Comparison of ENCODE assay signal across 8 mouse cellular contexts in the genomic region with DNA sequence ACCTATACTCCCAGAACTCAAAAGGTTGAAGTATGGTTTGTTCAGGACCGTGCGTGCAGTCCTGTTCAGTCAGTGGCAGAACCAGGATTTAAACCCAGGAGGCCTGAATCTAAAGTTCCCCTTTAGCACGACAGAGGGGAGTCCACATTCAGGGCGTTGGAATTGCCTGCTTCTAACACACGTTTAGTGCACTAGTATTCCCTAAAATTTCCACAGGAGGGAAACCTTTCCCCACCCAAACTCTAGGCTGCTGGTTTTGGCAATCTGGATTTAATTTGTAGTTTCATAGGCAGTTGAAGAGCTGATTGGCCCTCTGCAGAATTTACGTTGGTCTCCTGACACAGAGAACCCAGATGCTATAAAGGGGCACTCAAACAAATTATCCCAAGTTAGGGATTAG. TPM values are rescaled to one million over a fixed set of nuclear protein-coding genes. Genes with fewer than 3 reads are reported as not detected.
DNase-seq lines count a peak whose midpoint lies in the region; ATAC-seq and TF ChIP-seq lines count a peak whose summit lies in the region.

No protein-coding gene starts in this region.

- no peak overlapping the region for H3K4me2 ChIP-seq in liver, postnatal 0 days (ENCODE audit: low read depth, low read length)
- H3K4me2 ChIP-seq in liver, embryonic 11.5 days: no peak overlapping the region

- no peaks in the 10 kb centered on the region for H3K9me3 ChIP-seq in liver, postnatal 0 days (ENCODE audit: low read length)
- H3K9me3 ChIP-seq in liver, embryonic 11.5 days (ENCODE audit: control insufficient read depth, low read length): no peaks in the 10 kb centered on the region

- no peak overlapping the region for H3K9ac ChIP-seq in liver, postnatal 0 days (replicated peaks)
- H3K9ac ChIP-seq in liver, embryonic 11.5 days (ENCODE audit: low read depth, low read length): no peak overlapping the region

- no peak for ATAC-seq in liver, postnatal 0 days
- ATAC-seq in liver, embryonic 11.5 days (replicated peaks; ENCODE audit: low FRiP score): no peak

- TF ChIP-seq CTCF in liver, postnatal 0 days (IDR thresholded peaks at IDR 0.05; ENCODE audit: low read depth): peak; percentile 44

- H3K27me3 ChIP-seq in liver, postnatal 0 days (ENCODE audit: insufficient read depth, low read length): no peaks in the 10 kb centered on the region
- H3K27me3 ChIP-seq in liver, embryonic 11.5 days (replicated peaks; ENCODE audit: control insufficient read depth, insufficient read depth, low read length): no peaks in the 10 kb centered on the region

- H3K27ac ChIP-seq in liver, postnatal 0 days (ENCODE audit: low read depth): no peak overlapping the region
- no peak overlapping the region for H3K27ac ChIP-seq in liver, embryonic 11.5 days (ENCODE audit: low read depth, low read length)

- 45% methylated on average over 6 of the region's 6 CpGs for WGBS in liver, postnatal 0 days (ENCODE audit: insufficient replicate concordance)
- WGBS in liver, embryonic 11.5 days: 42% methylated on average over 6 of the region's 6 CpGs

- no peak overlapping the region for H3K4me3 ChIP-seq in liver, postnatal 0 days (ENCODE audit: low read depth, low read length)
- no peak overlapping the region for H3K4me3 ChIP-seq in liver, embryonic 11.5 days (ENCODE audit: low read depth, low read length)

- TF ChIP-seq EP300 in liver, postnatal 0 days (IDR thresholded peaks at IDR 0.05; ENCODE audit: low read depth): no peak

- H3K4me1 ChIP-seq in liver, postnatal 0 days (ENCODE audit: insufficient read depth): 0 out of 2 replicates have a peak, but pooled peaks cover 3% of the 10 kb centered on the region
- peaks cover 5% of the 10 kb centered on the region for H3K4me1 ChIP-seq in liver, embryonic 11.5 days (replicated peaks; ENCODE audit: control insufficient read depth, insufficient read depth, low read length)

- no peaks in the 10 kb centered on the region for H3K36me3 ChIP-seq in liver, postnatal 0 days (replicated peaks; ENCODE audit: insufficient read depth, low read length)
- no peaks in the 10 kb centered on the region for H3K36me3 ChIP-seq in liver, embryonic 11.5 days (ENCODE audit: control insufficient read depth, insufficient read depth, low read length)

- DNase-seq in frontal cortex, postnatal 36 days (ENCODE audit: low spot score in 2 of 2): peak; percentile 29 to 76
- DNase-seq in frontal cortex, postnatal 10 days (ENCODE audit: low spot score in 2 of 2): no peak
- DNase-seq in liver, postnatal 0 days: no peak
- DNase-seq in liver, embryonic 11.5 days (ENCODE audit: low spot score): no peak
- peak; percentile 48 for DNase-seq in embryo, embryonic 9.5 days (ENCODE audit: extremely low spot score)
- peak; percentile 52 for DNase-seq in lung, postnatal 36 days
- no peak for DNase-seq in spleen, adult 12 weeks (ENCODE audit: low spot score)
- no peak for DNase-seq in urinary bladder, postnatal 36 days (ENCODE audit: low spot score in 2 of 2)

RNA-seq across cellular contexts. Expression of a gene that starts 5.1 kb away (rescaled TPM):
- polyA plus RNA-seq in liver, postnatal 0 days (2015; fragmentation: Nextera tagmentation; extraction: Ambion mirVana): 21.6 and 24.0 TPM in 2 replicates
- polyA plus RNA-seq in liver, embryonic 11.5 days (2014; fragmentation: Nextera tagmentation; extraction: Ambion mirVana): 33.6 and 40.8 TPM in 2 replicates

RNA-seq across cellular contexts. Expression of a gene that starts 32.4 kb away (rescaled TPM):
- 0.92 and 0.94 TPM in 2 replicates for polyA plus RNA-seq in liver, postnatal 0 days (2015; fragmentation: Nextera tagmentation; extraction: Ambion mirVana)
- polyA plus RNA-seq in liver, embryonic 11.5 days (2014; fragmentation: Nextera tagmentation; extraction: Ambion mirVana): 17.1 and 18.7 TPM in 2 replicates

RNA-seq across cellular contexts. Expression of a gene that starts 50.9 kb away (rescaled TPM):
- 2,004 and 2,190 TPM in 2 replicates for polyA plus RNA-seq in liver, postnatal 0 days (2015; fragmentation: Nextera tagmentation; extraction: Ambion mirVana)
- polyA plus RNA-seq in liver, embryonic 11.5 days (2014; fragmentation: Nextera tagmentation; extraction: Ambion mirVana): 66.3 TPM in 2 replicates

Comparison
In these comparisons a context has a peak if more than half of its experiments do, and no peak if none do; other contexts are left out.
1. DNase-seq: peak in frontal cortex, postnatal 36 days (2 of 2), embryo, embryonic 9.5 days (single experiment) and lung, postnatal 36 days (single experiment); none in frontal cortex, postnatal 10 days (0 of 2), liver, postnatal 0 days (single experiment), liver, embryonic 11.5 days (single experiment), spleen, adult 12 weeks (single experiment) and urinary bladder, postnatal 36 days (0 of 2).
2. RNA of a gene that starts 50.9 kb away (polyA plus RNA-seq): 2,004 to 2,190 TPM in liver, postnatal 0 days; 66.3 TPM in liver, embryonic 11.5 days; every median in the first group is over 10 times any median in the second.